Mouse (Mus musculus): ENCODE results near the gene Nup160. TPM values are rescaled to one million over a fixed set of nuclear protein-coding genes. Genes with fewer than 3 reads are reported as not detected.

Gene Nup160
- 18.0 and 19.9 TPM in 2 replicates for polyA plus RNA-seq (2012; rRNA removed)
- polyA plus RNA-seq (2014; fragmentation: Nextera tagmentation; extraction: Ambion mirVana) = 32.4 and 37.7 TPM in 2 replicates

GRCm38 (mm10) chr2:90677007-90677406, at the start of gene Nup160:
Gene Nup160 (plus strand): TSS chr2:90677215.
- DNase-seq (ENCODE audit: low read depth in 3 of 3, low spot score in 3 of 3) = no peak
- no peak for ATAC-seq (ENCODE audit: insufficient read depth)

GRCm38 (mm10) chr2:90628261-90628660, 48.8 kb upstream of the Nup160 start:
- Histone ChIP-seq H3K4me1 (replicated peaks; ENCODE audit: control insufficient read depth in 2 of 2, insufficient read depth in 2 of 2, low read length in 1 of 2) (0 out of 4 replicates have a peak, but pooled peaks cover 0 to 2% of the 10 kb centered on the region in 2 experiments), H3K27ac (no peak overlapping the region), H3K4me3 (ENCODE audit: insufficient read depth in 1 of 2, low read depth in 2 of 2, low read length in 2 of 2) (no peak overlapping the region), H3K9ac (replicated peaks) (no peak overlapping the region), H3K27me3 (ENCODE audit: control insufficient read depth, insufficient read depth, low read length) (no peaks in the 10 kb centered on the region), H3K36me3 (replicated peaks; ENCODE audit: control insufficient read depth, insufficient read depth, low read depth) (no peaks in the 10 kb centered on the region), H3K4me2 (ENCODE audit: low read depth) (no peak overlapping the region), H3K9me3 (ENCODE audit: control insufficient read depth, low read length) (no peaks in the 10 kb centered on the region)
- DNase-seq (ENCODE audit: low read depth in 3 of 3, low spot score in 3 of 3) (no peak), ATAC-seq (ENCODE audit: insufficient read depth) (no peak)
- 76% methylated on average over 5 of the region's 5 CpGs for WGBS (ENCODE audit: insufficient replicate concordance)
- TF ChIP-seq EP300 (IDR thresholded peaks at IDR 0.05; ENCODE audit: low read depth) (no peak), CTCF (IDR thresholded peaks at IDR 0.05; ENCODE audit: low read depth) (no peak)

More at GRCm38 (mm10) chr2:90677007-90677406, at the start of gene Nup160:
- Histone ChIP-seq H3K4me2 (ENCODE audit: low read depth) (peak within 1 kb of the TSS; percentile 73), H3K36me3 (replicated peaks; ENCODE audit: control insufficient read depth, insufficient read depth, low read depth) (peaks cover 7% of the 10 kb centered on the region), H3K9ac (replicated peaks) (no peak within 1 kb of the TSS), H3K27ac (no peak within 1 kb of the TSS; the same call in 1 of the 2 replicates), H3K9me3 (ENCODE audit: control insufficient read depth, low read length) (no peaks in the 10 kb centered on the region), H3K27me3 (ENCODE audit: control insufficient read depth, insufficient read depth, low read length) (no peaks in the 10 kb centered on the region), H3K4me1 (replicated peaks; ENCODE audit: control insufficient read depth in 2 of 2, insufficient read depth in 2 of 2, low read length in 1 of 2) (peaks cover 3 to 6% of the 10 kb centered on the region in 2 experiments), H3K4me3 (ENCODE audit: insufficient read depth in 1 of 2, low read depth in 2 of 2, low read length in 2 of 2) (peak within 1 kb of the TSS in 1 of 2 experiments; percentile 94; a peak in 2 of 4 replicates)
- WGBS (ENCODE audit: insufficient replicate concordance) = 71% methylated on average over 8 of the region's 8 CpGs
- TF ChIP-seq CTCF (IDR thresholded peaks at IDR 0.05; ENCODE audit: low read depth) (no peak), EP300 (IDR thresholded peaks at IDR 0.05; ENCODE audit: low read depth) (no peak)

DNA sequence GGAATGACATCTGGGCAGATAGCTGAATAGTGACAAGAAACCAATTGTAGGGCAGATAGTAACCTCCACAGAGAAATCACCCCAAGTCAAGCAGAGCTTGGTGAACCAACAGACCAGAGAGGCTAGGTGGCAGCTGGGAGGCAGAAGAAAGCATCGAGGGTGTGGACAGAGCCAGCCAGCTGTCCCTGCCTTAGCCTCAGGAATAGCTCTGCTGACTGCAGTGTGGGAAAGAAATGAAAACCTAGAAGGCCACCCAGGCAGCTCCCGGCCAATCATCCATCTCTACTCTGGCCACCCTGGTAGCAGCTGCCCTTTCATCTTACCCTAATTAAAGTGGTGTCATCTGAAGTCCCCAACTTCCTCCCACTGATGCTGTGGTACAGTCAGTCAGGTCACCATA, 47.5 kb upstream of the Nup160 start:
- 55% methylated on average over 2 of the region's 2 CpGs for WGBS (ENCODE audit: insufficient replicate concordance)
- Histone ChIP-seq H3K4me2 (ENCODE audit: low read depth) (no peak overlapping the region), H3K27ac (no peak overlapping the region), H3K4me3 (ENCODE audit: insufficient read depth in 1 of 2, low read depth in 2 of 2, low read length in 2 of 2) (no peak overlapping the region), H3K36me3 (replicated peaks; ENCODE audit: control insufficient read depth, insufficient read depth, low read depth) (no peaks in the 10 kb centered on the region), H3K9ac (replicated peaks) (no peak overlapping the region), H3K9me3 (ENCODE audit: control insufficient read depth, low read length) (no peaks in the 10 kb centered on the region), H3K4me1 (replicated peaks; ENCODE audit: control insufficient read depth in 2 of 2, insufficient read depth in 2 of 2, low read length in 1 of 2) (0 out of 4 replicates have a peak, but pooled peaks cover 0 to 2% of the 10 kb centered on the region in 2 experiments), H3K27me3 (ENCODE audit: control insufficient read depth, insufficient read depth, low read length) (no peaks in the 10 kb centered on the region)
- ATAC-seq (ENCODE audit: insufficient read depth) (no peak), DNase-seq (ENCODE audit: low read depth in 3 of 3, low spot score in 3 of 3) (no peak)
- no peak for TF ChIP-seq EP300 (IDR thresholded peaks at IDR 0.05; ENCODE audit: low read depth)
- no peak for TF ChIP-seq CTCF (IDR thresholded peaks at IDR 0.05; ENCODE audit: low read depth)

DNA sequence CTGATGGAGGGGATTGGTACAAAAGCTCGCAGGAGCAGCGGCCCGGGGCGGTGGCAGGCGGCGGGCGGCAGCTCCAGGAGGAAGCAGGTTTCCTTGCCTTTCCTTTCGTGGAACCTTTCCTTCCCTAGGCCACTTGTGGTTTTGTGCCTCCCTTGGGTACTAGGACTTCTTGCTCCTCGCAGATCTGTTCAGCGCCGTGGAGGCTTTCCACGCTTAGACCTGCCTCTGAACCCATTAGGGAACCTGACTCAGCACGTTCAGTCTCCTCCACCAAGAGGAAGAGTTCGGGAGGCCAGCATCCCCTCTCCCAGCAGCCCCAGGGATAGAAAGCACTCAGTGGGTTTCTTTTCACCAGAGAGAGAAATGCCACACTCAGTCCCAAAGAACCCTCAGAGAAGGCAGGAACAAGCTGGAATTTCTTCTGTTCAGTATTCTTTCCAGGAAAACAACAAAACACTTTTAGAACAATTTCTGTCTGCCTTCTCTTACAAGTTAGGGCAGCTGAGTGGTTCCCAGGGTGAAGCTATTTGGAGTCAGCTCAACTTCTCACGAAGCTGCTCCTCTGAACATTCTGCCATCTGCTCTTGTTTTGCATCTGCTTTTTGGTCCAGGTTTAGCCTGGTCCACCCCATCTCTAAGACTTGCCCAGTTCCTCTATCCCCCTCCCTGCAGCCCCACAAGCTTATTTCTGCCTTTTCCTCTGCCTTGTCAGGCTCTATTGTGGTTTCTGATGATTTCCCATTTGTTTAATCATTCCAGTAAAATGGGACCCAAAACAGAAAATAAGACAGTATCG, 44.9 kb upstream of the Nup160 start:
- WGBS (ENCODE audit: insufficient replicate concordance) = 42% methylated on average over 16 of the region's 16 CpGs

DNA sequence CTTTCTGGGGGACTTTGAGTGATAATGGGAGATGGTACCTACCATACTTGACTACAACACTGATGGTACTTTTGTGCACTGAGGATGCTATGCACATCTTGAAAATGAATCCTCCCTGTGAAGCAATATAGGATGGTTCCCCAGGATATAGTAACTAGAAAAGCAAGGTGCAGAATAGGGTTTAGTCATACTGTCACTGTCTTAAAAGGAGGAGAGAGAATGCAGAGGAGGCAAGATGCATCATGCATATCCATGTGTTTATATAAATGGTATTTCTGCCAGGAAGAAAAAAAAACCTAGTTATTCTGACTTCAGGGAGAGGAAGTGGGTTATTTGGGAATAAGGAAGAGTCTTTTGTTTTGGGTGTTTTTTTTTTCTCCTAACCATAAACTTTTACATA, 42.3 kb upstream of the Nup160 start:
- Histone ChIP-seq H3K9me3 (ENCODE audit: control insufficient read depth, low read length) (no peaks in the 10 kb centered on the region), H3K36me3 (replicated peaks; ENCODE audit: control insufficient read depth, insufficient read depth, low read depth) (no peaks in the 10 kb centered on the region), H3K4me2 (ENCODE audit: low read depth) (no peak overlapping the region), H3K4me3 (ENCODE audit: insufficient read depth in 1 of 2, low read depth in 2 of 2, low read length in 2 of 2) (no peak overlapping the region), H3K4me1 (replicated peaks; ENCODE audit: control insufficient read depth in 2 of 2, insufficient read depth in 2 of 2, low read length in 1 of 2) (peaks cover 4 to 13% of the 10 kb centered on the region in 2 experiments), H3K27ac (no peak overlapping the region), H3K27me3 (ENCODE audit: control insufficient read depth, insufficient read depth, low read length) (no peaks in the 10 kb centered on the region), H3K9ac (replicated peaks) (no peak overlapping the region)
- ATAC-seq (ENCODE audit: insufficient read depth) (no peak), DNase-seq (ENCODE audit: low read depth in 3 of 3, low spot score in 3 of 3) (no peak)
- TF ChIP-seq CTCF (IDR thresholded peaks at IDR 0.05; ENCODE audit: low read depth) (no peak), EP300 (IDR thresholded peaks at IDR 0.05; ENCODE audit: low read depth) (no peak)

More for the DNA sequence above, 44.9 kb upstream of the Nup160 start:
- Histone ChIP-seq H3K9ac (replicated peaks) (no peak overlapping the region), H3K4me1 (replicated peaks; ENCODE audit: control insufficient read depth in 2 of 2, insufficient read depth in 2 of 2, low read length in 1 of 2) (0 out of 4 replicates have a peak, but pooled peaks cover 0 to 5% of the 10 kb centered on the region in 2 experiments), H3K4me2 (ENCODE audit: low read depth) (no peak overlapping the region), H3K27ac (no peak overlapping the region), H3K9me3 (ENCODE audit: control insufficient read depth, low read length) (no peaks in the 10 kb centered on the region), H3K27me3 (ENCODE audit: control insufficient read depth, insufficient read depth, low read length) (no peaks in the 10 kb centered on the region), H3K4me3 (ENCODE audit: insufficient read depth in 1 of 2, low read depth in 2 of 2, low read length in 2 of 2) (no peak overlapping the region), H3K36me3 (replicated peaks; ENCODE audit: control insufficient read depth, insufficient read depth, low read depth) (no peaks in the 10 kb centered on the region)
- TF ChIP-seq CTCF (IDR thresholded peaks at IDR 0.05; ENCODE audit: low read depth) (no peak), EP300 (IDR thresholded peaks at IDR 0.05; ENCODE audit: low read depth) (no peak)
- no peak for DNase-seq (ENCODE audit: low read depth in 3 of 3, low spot score in 3 of 3)
- no peak for ATAC-seq (ENCODE audit: insufficient read depth)
